Mouse (Mus musculus) common myeloid progenitor, adult 5-6 weeks (primary cell): ENCODE data around the gene Tram2. TPM values are rescaled to one million over a fixed set of nuclear protein-coding genes. Genes with fewer than 3 reads are reported as not detected.

ENCODE experiments used
- ATAC-seq: replicated peaks from 2 replicates; pipeline ENCODE4 v1.8.0; 2016; ENCODE audit warnings: low read depth, mild to moderate bottlenecking, moderate TSS enrichment, inconsistent platforms; ENCODE audit not compliant: poor library complexity, severe bottlenecking
- total RNA-seq: library from RNA; stranded (forward); fragments of 200-1000, 187-1606 nt; gene quantifications from 2 replicates; pipeline ENCODE4 v1.2.3, GENCODE M21; 2017

The Tram2 gene
- 2.3 and 4.5 TPM in 2 replicates for total RNA-seq

GRCm38 (mm10) chr1:21079217-21079773, at the start of gene Tram2:
Gene Tram2 (minus strand): TSS chr1:21079229.
- peak; percentile 79 for ATAC-seq

- no peak for ATAC-seq
Observed at GRCm38 (mm10) chr1:21124713-21125336, 45.8 kb upstream of the Tram2 start.

- no peak for ATAC-seq
Observed at GRCm38 (mm10) chr1:21103784-21104183, 24.8 kb upstream of the Tram2 start.

GRCm38 (mm10) chr1:21101221-21102006, 22.4 kb upstream of the Tram2 start:
- peak; percentile 85 for ATAC-seq

- no peak for ATAC-seq
Observed at GRCm38 (mm10) chr1:21100726-21101125, 21.7 kb upstream of the Tram2 start.

GRCm38 (mm10) chr1:21097001-21097989, 18.3 kb upstream of the Tram2 start:
- ATAC-seq = no peak

- ATAC-seq = peak; percentile 84
Observed at GRCm38 (mm10) chr1:21094644-21095215, 15.7 kb upstream of the Tram2 start.

- ATAC-seq = 0 out of 2 replicates have a peak, but pooled peaks have one; percentile 23
Observed at GRCm38 (mm10) chr1:21089661-21090117, 10.7 kb upstream of the Tram2 start.

GRCm38 (mm10) chr1:21086291-21086690, 7.3 kb upstream of the Tram2 start:
- ATAC-seq = 0 out of 2 replicates have a peak, but pooled peaks have one; percentile 40

GRCm38 (mm10) chr1:21084661-21085060, 5.6 kb upstream of the Tram2 start:
- ATAC-seq = no peak

- ATAC-seq = 0 out of 2 replicates have a peak, but pooled peaks have one; percentile 15
Observed at GRCm38 (mm10) chr1:21080362-21080761, 1.3 kb upstream of the Tram2 start.

- peak; percentile 19 for ATAC-seq
Observed at GRCm38 (mm10) chr1:21078481-21079214, 381 bp downstream of the Tram2 start.

GRCm38 (mm10) chr1:21077619-21078018, 1.4 kb downstream of the Tram2 start:
- ATAC-seq = no peak

GRCm38 (mm10) chr1:21077191-21077590, 1.8 kb downstream of the Tram2 start:
- ATAC-seq = no peak

GRCm38 (mm10) chr1:21075986-21076495, 3.0 kb downstream of the Tram2 start:
- no peak for ATAC-seq

GRCm38 (mm10) chr1:21074231-21074630, 4.8 kb downstream of the Tram2 start:
- ATAC-seq = no peak

GRCm38 (mm10) chr1:21072875-21073444, 6.1 kb downstream of the Tram2 start:
- no peak for ATAC-seq

GRCm38 (mm10) chr1:21070658-21071057, 8.4 kb downstream of the Tram2 start:
- ATAC-seq = no peak
